Mouse (Mus musculus) layer of hippocampus, postnatal 36 days (tissue): ENCODE measurements at regions not wholly inside any gene's neighbourhood (a gene's known extent, or its start where the extent isn't known, plus 50 kb on each side); places are given as distances from the start of the nearest gene placed in this dataset.

Experiments used
- DNase-seq, 2 experiments: peaks; one replicate each; pipeline ENCODE4 v3.0.0; 2022

- DNase-seq = peak; percentile 12 to 24
Measured at GRCm38 (mm10) chr11:18011101-18011733, 57.5 kb upstream of the Etaa1 start.

GRCm38 (mm10) chr11:18008140-18008539 lies 54.5 kb upstream of the Etaa1 start:
- no peak for DNase-seq
